Mouse (Mus musculus) embryonic fibroblast, embryonic 13.5 days (primary cell): ENCODE measurements around the gene Abhd12.

Experiments
- CTCF ChIP-seq: IDR thresholded peaks from 2 replicates; pipeline ENCODE4 v1.5.1; 2011; ENCODE audit warnings: mild to moderate bottlenecking, control low read depth, low read length, moderate library complexity, borderline replicate concordance; ENCODE audit not compliant: insufficient read depth
- POLR2A ChIP-seq: IDR thresholded peaks from 2 replicates; pipeline ENCODE4 v1.6.1; 2011; ENCODE audit warnings: low read depth, mild to moderate bottlenecking, control low read depth, low read length, moderate library complexity

DNA sequence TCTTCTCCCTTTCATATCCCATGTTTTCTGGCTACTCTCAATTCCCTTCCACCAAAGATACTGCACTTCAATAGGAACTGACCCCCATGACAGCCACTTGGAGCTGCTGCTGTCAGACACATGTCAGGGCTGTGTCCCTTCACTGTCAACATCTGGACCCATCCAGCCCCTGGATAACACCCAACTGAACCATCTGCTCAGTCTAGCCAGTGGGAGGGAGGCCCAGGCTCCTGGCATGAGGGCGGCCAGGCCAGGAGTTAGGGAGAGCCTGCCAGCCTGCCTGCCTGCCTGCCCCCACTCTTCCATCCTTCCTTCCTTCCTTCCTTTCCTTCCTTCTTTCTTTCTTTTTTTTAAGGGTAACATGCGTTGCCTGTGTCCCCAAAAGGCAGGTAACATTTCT, 46.7 kb upstream of the Abhd12 start:
- TF ChIP-seq POLR2A (no peak), CTCF (no peak)
